ENCODE assay signal across 15 mouse cellular contexts in genomic region chr4:148233061-148233460, GRCm38 (mm10). TPM values are rescaled to one million over a fixed set of nuclear protein-coding genes. Genes with fewer than 3 reads are reported as not detected.
"Had no signal": no experiment of that assay in that cellular context is flagged by ENCODE, and none has a peak within 500 bp of the region (broad histone marks: within the 10 kb centered on the region; RNA-seq: fewer than 3 reads in every experiment).

No protein-coding gene starts in this region.

- DNase-seq: kidney, postnatal 14 days; kidney, postnatal 4 days; left cerebral cortex, postnatal 4 days; liver, postnatal 0 days; lung, embryonic 14.5 days; thymus, adult 18-20 months; thymus, postnatal 36 days had no signal

- H3K4me3 ChIP-seq: limb, embryonic 12.5 days; limb, embryonic 15.5 days; midbrain, embryonic 12.5 days had no signal

- H3K4me1 ChIP-seq: limb, embryonic 12.5 days; limb, embryonic 15.5 days had no signal

- H3K9ac ChIP-seq: limb, embryonic 12.5 days; limb, embryonic 15.5 days; liver, embryonic 14.5 days; liver, postnatal 0 days; lung, embryonic 14.5 days; midbrain, embryonic 12.5 days had no signal

- H3K4me2 ChIP-seq: limb, embryonic 12.5 days; limb, embryonic 15.5 days; liver, embryonic 11.5 days; lung, embryonic 14.5 days; midbrain, embryonic 12.5 days had no signal

- H3K27ac ChIP-seq: limb, embryonic 12.5 days; limb, embryonic 15.5 days; liver, embryonic 14.5 days; macrophage; midbrain, embryonic 12.5 days had no signal

- H3K9me3 ChIP-seq: limb, embryonic 12.5 days; limb, embryonic 15.5 days; midbrain, embryonic 12.5 days had no signal

- H3K36me3 ChIP-seq: limb, embryonic 12.5 days; limb, embryonic 15.5 days; midbrain, embryonic 12.5 days had no signal

- H3K27me3 ChIP-seq: limb, embryonic 15.5 days had no signal

- ATAC-seq: liver, postnatal 0 days; lung, postnatal 0 days had no signal

RNA-seq across cellular contexts. Expression of gene Disp3, which starts 54.7 kb away (rescaled TPM):
- total RNA-seq: megakaryocyte, adult 5-6 weeks had no signal
- polyA plus RNA-seq: liver, embryonic 11.5 days; liver, embryonic 14.5 days; liver, postnatal 0 days; macrophage had no signal
